Mouse (Mus musculus) heart, embryonic 14.5 days (tissue): ENCODE data around the gene Acr. TPM values are rescaled to one million over a fixed set of nuclear protein-coding genes. Genes with fewer than 3 reads are reported as not detected.

ENCODE experiments used
- ATAC-seq: fragments of 200-750 bp; cut with Nextera tagmentation; 2 replicates; pipeline ENCODE4 v1.8.0; 2017; ENCODE audit warnings: low read depth, moderate TSS enrichment; ENCODE audit not compliant: insufficient number of reproducible peaks, insufficient read depth, low FRiP score
- H3K27ac ChIP-seq, 2 experiments: fragments of 200-500 bp in 1 of 2; fragments of 300-500 bp in 1 of 2; sonication (generic) in 1 of 2; replicated peaks in 1 of 2; 2 replicates each; pipeline ENCODE4 v1.5.1; 2012 to 2014; ENCODE audit warnings: low read depth in 2 of 2, low read length in 2 of 2, control low read depth in 1 of 2, mild to moderate bottlenecking in 1 of 2, mixed read lengths in 1 of 2; ENCODE audit not compliant: control insufficient read depth in 1 of 2, insufficient read depth in 1 of 2
- H3K27me3 ChIP-seq: fragments of 300-500 bp; sonication (generic); 2 replicates; pipeline ENCODE4 v1.6.1; 2014; ENCODE audit warnings: mild to moderate bottlenecking, low read length, control low read depth; ENCODE audit not compliant: control insufficient read depth, insufficient read depth
- H3K36me3 ChIP-seq: fragments of 300-500 bp; sonication (generic); 2 replicates; pipeline ENCODE4 v1.6.1; 2014; ENCODE audit warnings: mild to moderate bottlenecking, control low read depth, low read length, mixed read lengths; ENCODE audit not compliant: control insufficient read depth, insufficient read depth
- H3K4me1 ChIP-seq, 2 experiments: fragments of 200-500 bp in 1 of 2; fragments of 300-500 bp in 1 of 2; sonication (generic) in 1 of 2; 2 replicates each; pipeline ENCODE4 v1.6.1; 2012 to 2014; ENCODE audit warnings: low read length in 2 of 2, control low read depth in 1 of 2, mixed read lengths in 1 of 2; ENCODE audit not compliant: control insufficient read depth in 2 of 2, insufficient read depth in 2 of 2
- H3K4me2 ChIP-seq: fragments of 300-500 bp; sonication (generic); 2 replicates; pipeline ENCODE4 v1.6.1; 2014; ENCODE audit warnings: mild to moderate bottlenecking, low read length
- H3K4me3 ChIP-seq, 2 experiments: fragments of 200-500 bp in 1 of 2; fragments of 300-500 bp in 1 of 2; sonication (generic) in 1 of 2; 2 replicates each; pipeline ENCODE4 v1.5.1; 2012 to 2014; ENCODE audit warnings: low read length in 2 of 2, mild to moderate bottlenecking in 2 of 2, control low read depth in 1 of 2, low read depth in 1 of 2, moderate library complexity in 1 of 2; ENCODE audit not compliant: control insufficient read depth in 1 of 2, insufficient read depth in 1 of 2
- H3K9ac ChIP-seq: fragments of 300-500 bp; sonication (generic); 2 replicates; pipeline ENCODE4 v1.6.1; 2014; ENCODE audit warnings: mild to moderate bottlenecking, low read length
- H3K9me3 ChIP-seq: fragments of 300-500 bp; sonication (generic); 2 replicates; pipeline ENCODE4 v1.6.1; 2016; ENCODE audit warnings: low read length, control low read depth; ENCODE audit not compliant: control insufficient read depth
- WGBS: fragments of 180-500 bp; shearing (Covaris S2); extraction: QIAGEN DNeasy Blood & Tissue Kit; methylation state at CpG from one replicate; pipeline ENCODE4 v1.1.7; 2014; 5-methylcytosine and 5-hydroxymethylcytosine counted together
- polyA plus RNA-seq: library from polyadenylated mRNA; unstranded; fragments of >200 nt; fragmentation: Nextera tagmentation; extraction: Ambion mirVana; gene quantifications from 2 replicates; pipeline ENCODE4 v1.2.1, GENCODE M21; 2014

The Acr gene
- polyA plus RNA-seq, 1 experiment from 2014 or later = 0.39 TPM

DNA sequence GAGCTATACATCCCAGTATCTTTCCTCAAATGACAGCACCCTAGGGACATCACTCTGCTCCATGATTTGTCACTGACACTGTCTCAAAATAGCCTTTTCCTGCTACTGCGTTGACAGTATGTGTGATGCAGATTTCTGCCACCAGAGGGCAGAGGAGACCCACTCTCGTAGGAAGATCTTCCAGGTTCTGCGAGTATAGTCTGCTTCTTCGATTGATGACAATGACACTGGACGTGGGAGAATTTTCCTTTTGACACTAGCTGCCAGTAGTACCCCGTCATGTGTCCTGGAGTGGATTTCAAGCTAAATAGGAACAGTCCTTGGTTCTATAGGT, 55.5 kb downstream of the Acr start:
- Histone ChIP-seq H3K27me3 (no peaks in the 10 kb centered on the region), H3K36me3 (no peaks in the 10 kb centered on the region), H3K4me3 (no peak overlapping the region), H3K4me1 (no peaks in the 10 kb centered on the region), H3K4me2 (no peak overlapping the region), H3K9me3 (no peaks in the 10 kb centered on the region), H3K9ac (no peak overlapping the region), H3K27ac (no peak overlapping the region)
- 11% methylated on average over 6 of the region's 6 CpGs for WGBS
- no peak for ATAC-seq

Other genes with a start within 250 kb of the Acr start
- 0.20 and 0.40 TPM in 2 replicates for gene Adm2, start 245.6 kb upstream of the Acr start, polyA plus RNA-seq
- gene Miox, start 233.9 kb upstream of the Acr start, polyA plus RNA-seq = not detected in 2 replicates
- gene Lmf2, start 212.7 kb upstream of the Acr start, polyA plus RNA-seq = 33.5 and 36.2 TPM in 2 replicates
- gene Ncaph2, start 212.6 kb upstream of the Acr start, polyA plus RNA-seq = 95.0 and 97.6 TPM in 2 replicates
- gene Sco2, start 194.5 kb upstream of the Acr start, polyA plus RNA-seq = 7.9 and 9.4 TPM in 2 replicates
- 1.2 and 1.6 TPM in 2 replicates for gene Tymp, start 191.3 kb upstream of the Acr start, polyA plus RNA-seq
- gene Odf3b, start 189.0 kb upstream of the Acr start, polyA plus RNA-seq = 0.36 and 0.76 TPM in 2 replicates
- gene Klhdc7b, start 183.4 kb upstream of the Acr start, polyA plus RNA-seq = not detected in 2 replicates
- not detected in 2 replicates for gene Syce3, start 157.8 kb upstream of the Acr start, polyA plus RNA-seq
- gene Cpt1b, start 142.5 kb upstream of the Acr start, polyA plus RNA-seq = 190 and 218 TPM in 2 replicates
- gene C730034F03Rik, start 138.7 kb upstream of the Acr start, polyA plus RNA-seq = 3.1 and 3.2 TPM in 2 replicates
- gene Gm44502, start 138.6 kb upstream of the Acr start, polyA plus RNA-seq = 0.53 and 0.59 TPM in 2 replicates
- gene Chkb, start 138.4 kb upstream of the Acr start, polyA plus RNA-seq = 68.9 and 75.0 TPM in 2 replicates
- gene Mapk8ip2, start 114.4 kb upstream of the Acr start, polyA plus RNA-seq = 0.41 and 0.42 TPM in 2 replicates
- gene Arsa, start 90.9 kb upstream of the Acr start, polyA plus RNA-seq = 12.5 and 14.1 TPM in 2 replicates
- 2.2 and 2.4 TPM in 2 replicates for gene Shank3, start 68.7 kb upstream of the Acr start, polyA plus RNA-seq
- gene Rabl2, start 23.6 kb downstream of the Acr start, polyA plus RNA-seq = 17.2 and 20.3 TPM in 2 replicates